Mouse (Mus musculus): ENCODE results near the gene Ndufv1. TPM values are rescaled to one million over a fixed set of nuclear protein-coding genes. Genes with fewer than 3 reads are reported as not detected.
"Not testable (repeated sequence)": the region's sequence is repeated elsewhere in the genome, so short reads cannot be mapped to it uniquely, and the experiment has no call there.

The Ndufv1 gene
- polyA plus RNA-seq, 1 experiment from 2014 or later = 174 TPM

GRCm38 (mm10) chr19:3966330-3967075 is 46.1 kb downstream of the Ndufv1 start:
- WGBS = 75% methylated on average over 11 of the region's 11 CpGs
- no peak overlapping the region for H3K9ac ChIP-seq (ENCODE audit: low read length)
- ATAC-seq (replicated peaks; ENCODE audit: low FRiP score) = no peak
- DNase-seq (ENCODE audit: low spot score) = no peak
- no peak overlapping the region for H3K4me2 ChIP-seq (ENCODE audit: low read depth, low read length, severe bottlenecking)
- H3K36me3 ChIP-seq (ENCODE audit: control insufficient read depth, insufficient read depth, low read length) = no peaks in the 10 kb centered on the region
- no peaks in the 10 kb centered on the region for H3K27me3 ChIP-seq (ENCODE audit: control insufficient read depth, insufficient read depth, low read length)
- no peak overlapping the region for H3K27ac ChIP-seq (ENCODE audit: low read depth, low read length)
- H3K4me1 ChIP-seq (replicated peaks; ENCODE audit: control insufficient read depth, insufficient read depth, low read length) = no peaks in the 10 kb centered on the region
- no peaks in the 10 kb centered on the region for H3K9me3 ChIP-seq (ENCODE audit: control insufficient read depth, low read length)
- no peak overlapping the region for H3K4me3 ChIP-seq (ENCODE audit: low read depth, low read length)

GRCm38 (mm10) chr19:3964030-3964429 is 48.6 kb downstream of the Ndufv1 start:
- H3K27ac ChIP-seq (ENCODE audit: low read depth, low read length) = no peak overlapping the region
- 71% methylated on average over 4 of the region's 4 CpGs for WGBS
- no peaks in the 10 kb centered on the region for H3K4me1 ChIP-seq (replicated peaks; ENCODE audit: control insufficient read depth, insufficient read depth, low read length)
- no peaks in the 10 kb centered on the region for H3K27me3 ChIP-seq (ENCODE audit: control insufficient read depth, insufficient read depth, low read length)
- H3K36me3 ChIP-seq (ENCODE audit: control insufficient read depth, insufficient read depth, low read length) = no peaks in the 10 kb centered on the region
- no peak overlapping the region for H3K4me3 ChIP-seq (ENCODE audit: low read depth, low read length)
- DNase-seq (ENCODE audit: low spot score) = no peak
- no peak for ATAC-seq (replicated peaks; ENCODE audit: low FRiP score)
- H3K4me2 ChIP-seq (ENCODE audit: low read depth, low read length, severe bottlenecking) = no peak overlapping the region
- H3K9me3 ChIP-seq (ENCODE audit: control insufficient read depth, low read length) = no peaks in the 10 kb centered on the region
- H3K9ac ChIP-seq (ENCODE audit: low read length) = no peak overlapping the region

GRCm38 (mm10) chr19:3962469-3962868 is 50.1 kb downstream of the Ndufv1 start:
- 21% methylated on average over 2 of the region's 2 CpGs for WGBS
- Histone ChIP-seq H3K36me3 (ENCODE audit: control insufficient read depth, insufficient read depth, low read length) (no peaks in the 10 kb centered on the region), H3K9ac (ENCODE audit: low read length) (no peak overlapping the region), H3K4me3 (ENCODE audit: low read depth, low read length) (no peak overlapping the region), H3K9me3 (ENCODE audit: control insufficient read depth, low read length) (no peaks in the 10 kb centered on the region), H3K27ac (ENCODE audit: low read depth, low read length) (no peak overlapping the region), H3K4me2 (ENCODE audit: low read depth, low read length, severe bottlenecking) (no peak overlapping the region), H3K4me1 (replicated peaks; ENCODE audit: control insufficient read depth, insufficient read depth, low read length) (no peaks in the 10 kb centered on the region), H3K27me3 (ENCODE audit: control insufficient read depth, insufficient read depth, low read length) (no peaks in the 10 kb centered on the region)
- ATAC-seq (replicated peaks; ENCODE audit: low FRiP score) (no peak), DNase-seq (ENCODE audit: low spot score) (no peak)

GRCm38 (mm10) chr19:3961805-3962204 is 50.8 kb downstream of the Ndufv1 start:
- DNase-seq (ENCODE audit: low spot score); H3K27me3 ChIP-seq (ENCODE audit: control insufficient read depth, insufficient read depth, low read length); H3K4me2 ChIP-seq (ENCODE audit: low read depth, low read length, severe bottlenecking); H3K36me3 ChIP-seq (ENCODE audit: control insufficient read depth, insufficient read depth, low read length); H3K9ac ChIP-seq (ENCODE audit: low read length); H3K27ac ChIP-seq (ENCODE audit: low read depth, low read length); H3K4me1 ChIP-seq (replicated peaks; ENCODE audit: control insufficient read depth, insufficient read depth, low read length); H3K9me3 ChIP-seq (ENCODE audit: control insufficient read depth, low read length); ATAC-seq (replicated peaks; ENCODE audit: low FRiP score); H3K4me3 ChIP-seq (ENCODE audit: low read depth, low read length): not testable (repeated sequence)
- 80% methylated on average over 6 of the region's 6 CpGs for WGBS

- WGBS = 91% methylated on average over 5 of the region's 5 CpGs
- Histone ChIP-seq H3K27ac (ENCODE audit: low read depth, low read length) (no peak overlapping the region), H3K9ac (ENCODE audit: low read length) (no peak overlapping the region), H3K9me3 (ENCODE audit: control insufficient read depth, low read length) (no peaks in the 10 kb centered on the region), H3K27me3 (ENCODE audit: control insufficient read depth, insufficient read depth, low read length) (no peaks in the 10 kb centered on the region), H3K4me1 (replicated peaks; ENCODE audit: control insufficient read depth, insufficient read depth, low read length) (no peaks in the 10 kb centered on the region), H3K36me3 (ENCODE audit: control insufficient read depth, insufficient read depth, low read length) (no peaks in the 10 kb centered on the region), H3K4me2 (ENCODE audit: low read depth, low read length, severe bottlenecking) (no peak overlapping the region), H3K4me3 (ENCODE audit: low read depth, low read length) (no peak overlapping the region)
- no peak for ATAC-seq (replicated peaks; ENCODE audit: low FRiP score)
- no peak for DNase-seq (ENCODE audit: low spot score)
Observed at GRCm38 (mm10) chr19:3960211-3960610, 52.4 kb downstream of the Ndufv1 start.

- H3K9ac ChIP-seq (ENCODE audit: low read length) = no peak overlapping the region
- no peak overlapping the region for H3K4me3 ChIP-seq (ENCODE audit: low read depth, low read length)
- H3K9me3 ChIP-seq (ENCODE audit: control insufficient read depth, low read length) = no peaks in the 10 kb centered on the region
- H3K4me1 ChIP-seq (replicated peaks; ENCODE audit: control insufficient read depth, insufficient read depth, low read length) = no peaks in the 10 kb centered on the region
- ATAC-seq (replicated peaks; ENCODE audit: low FRiP score) (no peak), DNase-seq (ENCODE audit: low spot score) (no peak)
- no peaks in the 10 kb centered on the region for H3K36me3 ChIP-seq (ENCODE audit: control insufficient read depth, insufficient read depth, low read length)
- H3K4me2 ChIP-seq (ENCODE audit: low read depth, low read length, severe bottlenecking) = no peak overlapping the region
- no peak overlapping the region for H3K27ac ChIP-seq (ENCODE audit: low read depth, low read length)
- no peaks in the 10 kb centered on the region for H3K27me3 ChIP-seq (ENCODE audit: control insufficient read depth, insufficient read depth, low read length)
Observed at GRCm38 (mm10) chr19:3959030-3959429, 53.6 kb downstream of the Ndufv1 start.

GRCm38 (mm10) chr19:3958470-3958869 is 54.1 kb downstream of the Ndufv1 start, which contains the start of gene Aldh3b3:
Aldh3b3 (plus strand) TSS chr19:3958645.
- H3K9ac ChIP-seq (ENCODE audit: low read length) = no peak within 1 kb of the TSS
- DNase-seq (ENCODE audit: low spot score) (no peak), ATAC-seq (replicated peaks; ENCODE audit: low FRiP score) (no peak)
- no peaks in the 10 kb centered on the region for H3K27me3 ChIP-seq (ENCODE audit: control insufficient read depth, insufficient read depth, low read length)
- H3K9me3 ChIP-seq (ENCODE audit: control insufficient read depth, low read length) = no peaks in the 10 kb centered on the region
- 80% methylated on average over 4 of the region's 4 CpGs for WGBS
- H3K4me1 ChIP-seq (replicated peaks; ENCODE audit: control insufficient read depth, insufficient read depth, low read length) = no peaks in the 10 kb centered on the region
- H3K27ac ChIP-seq (ENCODE audit: low read depth, low read length) = no peak within 1 kb of the TSS
- no peaks in the 10 kb centered on the region for H3K36me3 ChIP-seq (ENCODE audit: control insufficient read depth, insufficient read depth, low read length)
- H3K4me2 ChIP-seq (ENCODE audit: low read depth, low read length, severe bottlenecking) = no peak within 1 kb of the TSS
- H3K4me3 ChIP-seq (ENCODE audit: low read depth, low read length) = no peak within 1 kb of the TSS

Other genes with a start within 250 kb of the Ndufv1 start
- gene Kmt5b, start 245.4 kb downstream of the Ndufv1 start, polyA plus RNA-seq (2014; fragmentation: Nextera tagmentation; extraction: Ambion mirVana) = 43.2 and 44.6 TPM in 2 replicates
- 65.8 and 70.0 TPM in 2 replicates for gene Chka, start 161.0 kb downstream of the Ndufv1 start, polyA plus RNA-seq (2014; fragmentation: Nextera tagmentation; extraction: Ambion mirVana)
- gene Tcirg1, start 105.7 kb downstream of the Ndufv1 start, polyA plus RNA-seq (2014; fragmentation: Nextera tagmentation; extraction: Ambion mirVana) = 11.4 and 15.7 TPM in 2 replicates
- 189 and 206 TPM in 2 replicates for gene Ndufs8, start 100.0 kb downstream of the Ndufv1 start, polyA plus RNA-seq (2014; fragmentation: Nextera tagmentation; extraction: Ambion mirVana)
- gene Aldh3b1, start 83.0 kb downstream of the Ndufv1 start, polyA plus RNA-seq (2014; fragmentation: Nextera tagmentation; extraction: Ambion mirVana) = 0.35 and 0.64 TPM in 2 replicates
- 4.9 and 5.7 TPM in 2 replicates for gene Unc93b1, start 77.6 kb downstream of the Ndufv1 start, polyA plus RNA-seq (2014; fragmentation: Nextera tagmentation; extraction: Ambion mirVana)
- gene Aldh3b3, start 54.2 kb downstream of the Ndufv1 start, polyA plus RNA-seq (2014; fragmentation: Nextera tagmentation; extraction: Ambion mirVana) = not detected in 2 replicates
- gene Aldh3b2, start 40.5 kb downstream of the Ndufv1 start, polyA plus RNA-seq (2014; fragmentation: Nextera tagmentation; extraction: Ambion mirVana) = 0.73 and 1.0 TPM in 2 replicates
- 1.7 and 2.3 TPM in 2 replicates for gene Acy3, start 26.2 kb downstream of the Ndufv1 start, polyA plus RNA-seq (2014; fragmentation: Nextera tagmentation; extraction: Ambion mirVana)
- not detected in 2 replicates for gene Tbx10, start 20.1 kb downstream of the Ndufv1 start, polyA plus RNA-seq (2014; fragmentation: Nextera tagmentation; extraction: Ambion mirVana)
- 21.2 and 21.9 TPM in 2 replicates for gene Nudt8, start 12.2 kb downstream of the Ndufv1 start, polyA plus RNA-seq (2014; fragmentation: Nextera tagmentation; extraction: Ambion mirVana)
- 3.0 TPM in 2 replicates for gene Gm49405, start 12.2 kb downstream of the Ndufv1 start, polyA plus RNA-seq (2014; fragmentation: Nextera tagmentation; extraction: Ambion mirVana)
- 3.8 and 4.2 TPM in 2 replicates for gene Doc2g, start 9.5 kb downstream of the Ndufv1 start, polyA plus RNA-seq (2014; fragmentation: Nextera tagmentation; extraction: Ambion mirVana)
- 347 and 365 TPM in 2 replicates for gene Gstp1, start 25.2 kb upstream of the Ndufv1 start, polyA plus RNA-seq (2014; fragmentation: Nextera tagmentation; extraction: Ambion mirVana)
- 1.4 and 1.8 TPM in 2 replicates for gene Gstp2, start 33.2 kb upstream of the Ndufv1 start, polyA plus RNA-seq (2014; fragmentation: Nextera tagmentation; extraction: Ambion mirVana)
- not detected in 2 replicates for gene Gstp3, start 46.8 kb upstream of the Ndufv1 start, polyA plus RNA-seq (2014; fragmentation: Nextera tagmentation; extraction: Ambion mirVana)
- gene Cabp2, start 68.8 kb upstream of the Ndufv1 start, polyA plus RNA-seq (2014; fragmentation: Nextera tagmentation; extraction: Ambion mirVana) = not detected in 2 replicates
- 73.6 and 83.9 TPM in 2 replicates for gene Cdk2ap2, start 84.4 kb upstream of the Ndufv1 start, polyA plus RNA-seq (2014; fragmentation: Nextera tagmentation; extraction: Ambion mirVana)
- gene Pitpnm1, start 87.2 kb upstream of the Ndufv1 start, polyA plus RNA-seq (2014; fragmentation: Nextera tagmentation; extraction: Ambion mirVana) = 13.9 and 18.0 TPM in 2 replicates
- 52.3 and 59.0 TPM in 2 replicates for gene Aip, start 113.1 kb upstream of the Ndufv1 start, polyA plus RNA-seq (2014; fragmentation: Nextera tagmentation; extraction: Ambion mirVana)
- not detected in 2 replicates for gene Gpr152, start 127.0 kb upstream of the Ndufv1 start, polyA plus RNA-seq (2014; fragmentation: Nextera tagmentation; extraction: Ambion mirVana)
- gene Cabp4, start 131.2 kb upstream of the Ndufv1 start, polyA plus RNA-seq (2014; fragmentation: Nextera tagmentation; extraction: Ambion mirVana) = not detected in 2 replicates
- 119 and 128 TPM in 2 replicates for gene Coro1b, start 135.8 kb upstream of the Ndufv1 start, polyA plus RNA-seq (2014; fragmentation: Nextera tagmentation; extraction: Ambion mirVana)
- gene Ptprcap, start 140.8 kb upstream of the Ndufv1 start, polyA plus RNA-seq (2014; fragmentation: Nextera tagmentation; extraction: Ambion mirVana) = 0.52 and 0.96 TPM in 2 replicates
- gene Rps6kb2, start 150.5 kb upstream of the Ndufv1 start, polyA plus RNA-seq (2014; fragmentation: Nextera tagmentation; extraction: Ambion mirVana) = 50.1 and 55.8 TPM in 2 replicates
- 3.1 and 3.2 TPM in 2 replicates for gene Carns1, start 162.7 kb upstream of the Ndufv1 start, polyA plus RNA-seq (2014; fragmentation: Nextera tagmentation; extraction: Ambion mirVana)
- 0.43 and 1.3 TPM in 2 replicates for gene Tbc1d10c, start 178.5 kb upstream of the Ndufv1 start, polyA plus RNA-seq (2014; fragmentation: Nextera tagmentation; extraction: Ambion mirVana)
- gene Ppp1ca, start 179.3 kb upstream of the Ndufv1 start, polyA plus RNA-seq (2014; fragmentation: Nextera tagmentation; extraction: Ambion mirVana) = 856 and 864 TPM in 2 replicates
- gene Rad9a, start 188.9 kb upstream of the Ndufv1 start, polyA plus RNA-seq (2014; fragmentation: Nextera tagmentation; extraction: Ambion mirVana) = 49.9 and 52.6 TPM in 2 replicates
- 1.0 and 1.8 TPM in 2 replicates for gene Clcf1, start 201.4 kb upstream of the Ndufv1 start, polyA plus RNA-seq (2014; fragmentation: Nextera tagmentation; extraction: Ambion mirVana)
- not detected in 2 replicates for gene AC109138.7, start 201.6 kb upstream of the Ndufv1 start, polyA plus RNA-seq (2014; fragmentation: Nextera tagmentation; extraction: Ambion mirVana)
- gene Pold4, start 219.1 kb upstream of the Ndufv1 start, polyA plus RNA-seq (2014; fragmentation: Nextera tagmentation; extraction: Ambion mirVana) = 8.0 and 8.8 TPM in 2 replicates